Mouse (Mus musculus) small intestine, adult 2 months (tissue): ENCODE measurements at regions not wholly inside any gene's neighbourhood (a gene's known extent, or its start where the extent isn't known, plus 50 kb on each side); places are given as distances from the start of the nearest gene placed in this dataset.

Experiments
- H3K27ac ChIP-seq: fragments of 200-500 bp; 2 replicates; pipeline ENCODE4 v1.5.1; 2012; ENCODE audit warnings: low read depth, low read length, control low read depth, inconsistent platforms; ENCODE audit not compliant: insufficient read depth
- H3K27me3 ChIP-seq: fragments of 200-500 bp; 2 replicates; pipeline ENCODE4 v1.6.1; 2012; ENCODE audit warnings: mild to moderate bottlenecking, moderate library complexity, low read length, inconsistent platforms; ENCODE audit not compliant: control insufficient read depth, insufficient read depth
- H3K36me3 ChIP-seq: fragments of 200-500 bp; 2 replicates; pipeline ENCODE4 v1.6.1; 2012; ENCODE audit warnings: mild to moderate bottlenecking, low read length, control low read depth, inconsistent platforms; ENCODE audit not compliant: control insufficient read depth, insufficient read depth
- H3K4me1 ChIP-seq: fragments of 200-500 bp; 2 replicates; pipeline ENCODE4 v1.6.1; 2012; ENCODE audit warnings: low read length, inconsistent platforms, mixed read lengths; ENCODE audit not compliant: control insufficient read depth, insufficient read depth, insufficient read length
- H3K4me3 ChIP-seq: fragments of 200-500 bp; 2 replicates; pipeline ENCODE4 v1.5.1; 2012; ENCODE audit warnings: low read depth, mild to moderate bottlenecking, control low read depth, inconsistent platforms, low read length, moderate library complexity
- CTCF ChIP-seq: fragments of 200-500 bp; IDR thresholded peaks from 2 replicates; pipeline ENCODE4 v1.5.1; 2012; ENCODE audit warnings: low read depth, mild to moderate bottlenecking, control low read depth, inconsistent platforms, low read length, moderate library complexity, mixed read lengths; ENCODE audit not compliant: insufficient replicate concordance, insufficient read length; ENCODE audit errors: extremely low read depth
- POLR2A ChIP-seq: fragments of 200-500 bp; IDR thresholded peaks from 2 replicates; pipeline ENCODE4 v1.6.1; 2012; ENCODE audit warnings: low read depth, mild to moderate bottlenecking, control low read depth, inconsistent platforms, low read length, moderate library complexity
- whole genome bisulfite sequencing: fragments of 180-500 bp; shearing (Covaris S2); methylation state at CpG from one replicate; pipeline ENCODE4 v1.1.7; 2018; 5-methylcytosine and 5-hydroxymethylcytosine counted together

DNA sequence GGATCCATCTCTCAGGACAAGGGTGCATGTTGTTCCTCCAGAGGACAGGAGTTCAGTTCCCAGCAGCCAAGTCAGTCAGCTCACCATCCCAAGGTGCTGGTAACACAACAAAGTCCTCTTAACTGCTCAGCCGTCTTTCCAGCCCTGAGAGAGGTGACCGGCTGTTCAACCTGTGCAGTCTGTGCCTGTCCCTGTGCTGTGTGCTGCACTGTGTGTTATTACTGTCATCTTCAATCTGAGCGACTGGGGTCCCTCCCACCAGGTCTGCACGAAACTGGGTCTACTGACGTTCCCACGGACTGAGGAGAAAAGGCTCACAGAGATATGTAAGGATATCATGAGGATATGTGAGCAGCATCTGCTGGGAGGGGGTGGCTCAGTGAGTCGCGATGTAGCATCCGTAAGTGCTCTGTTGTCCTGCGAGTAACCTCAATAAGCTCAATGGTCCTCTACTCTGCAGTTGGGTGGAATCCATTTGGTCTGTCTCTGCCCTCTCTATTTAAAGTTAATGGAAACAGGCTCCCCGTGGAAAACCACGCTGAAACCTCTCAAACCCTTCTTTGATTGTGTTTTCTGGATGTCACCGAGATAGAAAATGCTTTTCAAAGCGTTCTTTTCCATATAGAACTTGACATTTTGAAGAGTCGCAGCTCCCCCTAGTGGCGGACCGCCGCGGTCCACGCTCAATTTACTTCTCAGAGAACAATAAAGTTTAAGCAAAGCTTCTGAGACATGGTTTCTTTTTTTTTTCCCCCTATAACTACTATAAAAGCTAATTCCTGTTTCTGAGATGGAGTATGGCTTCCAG is 87.1 kb upstream of the Intu start:
- Histone ChIP-seq H3K4me3 (no peak overlapping the region), H3K4me1 (no peaks in the 10 kb centered on the region), H3K36me3 (no peaks in the 10 kb centered on the region), H3K27ac (no peak overlapping the region), H3K27me3 (no peaks in the 10 kb centered on the region)
- TF ChIP-seq CTCF (peak; percentile 90; the same call in 1 of the 2 replicates), POLR2A (no peak)
- 42% methylated on average over 20 of the region's 20 CpGs for WGBS

DNA sequence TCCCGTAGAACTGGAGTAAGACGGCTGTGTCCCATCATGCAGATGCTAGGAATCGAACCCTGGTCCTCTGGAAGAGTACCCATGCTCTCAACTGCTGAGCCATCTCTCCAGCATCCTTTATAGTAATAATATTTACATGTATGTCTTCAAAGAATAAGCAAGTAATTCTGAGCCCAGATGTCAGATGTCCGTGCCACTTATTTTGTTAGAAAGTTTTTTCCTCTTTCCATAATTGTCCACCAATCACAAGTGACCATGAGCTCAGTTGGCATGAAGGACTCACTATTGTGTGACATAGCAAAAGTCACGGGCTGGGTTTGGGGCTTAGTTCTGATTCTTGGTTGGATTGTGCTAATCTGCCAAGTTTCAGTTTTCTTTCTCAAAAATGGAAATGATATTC is 78.1 kb upstream of the Intu start:
- Histone ChIP-seq H3K4me1 (no peaks in the 10 kb centered on the region), H3K4me3 (no peak overlapping the region), H3K27me3 (no peaks in the 10 kb centered on the region), H3K27ac (no peak overlapping the region), H3K36me3 (no peaks in the 10 kb centered on the region)
- TF ChIP-seq POLR2A = no peak
- TF ChIP-seq CTCF = no peak
- WGBS = 77% methylated on average over 5 of the region's 5 CpGs

DNA sequence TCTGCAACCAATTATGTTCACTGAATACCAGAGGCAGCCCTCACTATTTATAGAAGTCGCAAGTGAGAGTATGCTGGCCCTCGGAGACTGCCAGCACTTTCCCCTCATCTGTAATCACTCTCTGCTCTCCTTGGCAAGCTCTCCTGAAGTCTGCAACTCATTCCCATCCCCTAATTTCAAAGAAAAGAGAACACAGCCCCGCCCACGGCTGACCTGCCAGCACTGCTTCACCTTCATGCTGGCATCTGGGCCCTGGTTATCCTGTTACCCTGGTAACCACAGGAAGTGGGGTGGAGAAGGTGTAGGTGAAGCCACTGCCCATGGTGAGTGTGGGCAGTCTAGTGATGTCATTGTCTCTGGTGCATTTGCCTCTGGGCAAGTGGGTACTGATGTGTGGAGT is 77.5 kb upstream of the Intu start:
- TF ChIP-seq CTCF (no peak), POLR2A (no peak)
- Histone ChIP-seq H3K27me3 (no peaks in the 10 kb centered on the region), H3K27ac (no peak overlapping the region), H3K36me3 (no peaks in the 10 kb centered on the region), H3K4me3 (no peak overlapping the region), H3K4me1 (no peaks in the 10 kb centered on the region)
- WGBS = 43% methylated on average over 4 of the region's 4 CpGs

DNA sequence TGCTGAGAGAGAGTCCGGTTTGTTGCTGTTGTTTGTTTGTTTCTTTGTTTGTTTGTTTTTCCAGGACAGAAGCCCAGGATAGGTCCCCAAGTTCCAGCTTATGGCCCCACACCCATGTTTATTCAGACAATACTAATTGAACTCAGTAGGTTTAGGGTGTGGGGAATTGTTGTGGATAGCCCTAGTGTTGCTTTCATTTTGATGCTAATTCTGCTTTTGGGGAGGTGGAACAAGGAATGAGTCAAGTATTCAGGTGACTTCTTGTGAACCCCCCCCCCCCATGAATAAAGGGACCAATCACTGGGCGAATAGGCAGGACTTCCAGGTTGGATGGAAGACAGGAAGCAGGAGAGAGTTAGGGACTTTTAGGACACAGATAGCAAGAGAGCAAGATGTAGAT is 75.0 kb upstream of the Intu start:
- no peak overlapping the region for H3K27ac ChIP-seq
- WGBS = 83% methylated on average over 2 of the region's 2 CpGs
- no peaks in the 10 kb centered on the region for H3K27me3 ChIP-seq
- TF ChIP-seq CTCF (no peak), POLR2A (no peak)
- no peaks in the 10 kb centered on the region for H3K36me3 ChIP-seq
- no peaks in the 10 kb centered on the region for H3K4me1 ChIP-seq
- no peak overlapping the region for H3K4me3 ChIP-seq

DNA sequence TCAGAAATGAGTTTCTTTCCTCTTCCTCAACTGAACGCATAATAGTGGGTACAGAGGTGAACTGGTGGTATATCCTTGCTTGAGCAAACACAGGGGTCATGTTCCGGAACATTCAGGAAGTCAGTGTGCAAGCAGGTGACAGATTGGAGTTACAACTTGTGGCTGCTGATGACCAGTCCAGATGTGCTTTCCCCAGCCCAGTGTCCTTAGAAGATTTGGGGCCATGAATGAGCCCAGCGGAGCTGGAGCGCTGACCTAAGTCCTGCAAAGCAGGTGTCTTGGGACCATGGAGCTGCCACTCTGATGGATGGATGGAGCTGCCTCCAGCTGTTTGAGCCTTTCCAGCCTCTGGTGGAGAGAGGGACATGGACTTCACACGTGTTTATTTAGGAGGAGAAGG is 72.6 kb upstream of the Intu start:
- H3K27ac ChIP-seq = no peak overlapping the region
- H3K36me3 ChIP-seq = no peaks in the 10 kb centered on the region
- no peaks in the 10 kb centered on the region for H3K4me1 ChIP-seq
- no peaks in the 10 kb centered on the region for H3K27me3 ChIP-seq
- WGBS = 74% methylated on average over 5 of the region's 5 CpGs
- H3K4me3 ChIP-seq = no peak overlapping the region
- TF ChIP-seq POLR2A (no peak), CTCF (no peak)

DNA sequence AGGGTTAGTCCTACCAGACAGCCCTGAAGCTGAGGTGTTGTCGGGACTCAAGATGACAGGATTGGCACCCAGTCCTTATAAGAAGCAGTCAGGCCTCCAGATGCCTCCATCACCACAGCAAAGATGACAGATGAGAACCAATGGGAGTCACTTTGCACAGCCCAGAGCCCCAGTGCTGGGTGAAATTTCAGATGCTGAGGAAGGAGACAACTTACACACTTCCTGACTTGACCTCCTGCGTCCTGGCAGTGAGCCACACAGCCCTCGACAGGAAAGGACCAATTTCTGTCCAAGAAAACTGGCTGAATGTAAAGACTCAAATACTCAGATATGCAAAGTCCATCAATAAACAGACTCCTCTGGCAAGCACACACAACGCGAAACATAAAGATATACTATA is 67.6 kb upstream of the Intu start:
- Histone ChIP-seq H3K4me1 (no peaks in the 10 kb centered on the region), H3K27me3 (no peaks in the 10 kb centered on the region), H3K27ac (no peak overlapping the region), H3K36me3 (no peaks in the 10 kb centered on the region), H3K4me3 (no peak overlapping the region)
- no peak for TF ChIP-seq CTCF
- no peak for TF ChIP-seq POLR2A
- WGBS = 64% methylated on average over 5 of the region's 5 CpGs

DNA sequence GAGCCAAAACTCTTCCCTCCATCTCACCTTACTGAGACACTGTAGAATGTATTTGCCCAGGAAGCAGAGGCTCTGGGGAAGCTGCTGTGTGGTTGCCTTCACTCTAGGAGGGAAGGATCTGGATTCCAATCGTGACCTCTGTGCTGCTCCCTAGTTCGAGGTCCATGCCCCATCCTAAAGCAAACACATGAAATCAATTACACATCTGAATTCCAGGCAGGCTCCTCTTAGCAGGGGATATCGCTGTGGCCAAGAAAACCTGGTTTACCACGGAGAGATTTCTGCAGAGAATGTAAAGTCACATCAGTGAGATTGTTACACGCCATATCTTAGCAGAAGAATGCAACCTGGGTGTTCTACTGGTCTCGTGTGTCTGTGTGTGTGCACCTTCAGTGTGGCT is 61.0 kb upstream of the Intu start:
- H3K27me3 ChIP-seq = no peaks in the 10 kb centered on the region

DNA sequence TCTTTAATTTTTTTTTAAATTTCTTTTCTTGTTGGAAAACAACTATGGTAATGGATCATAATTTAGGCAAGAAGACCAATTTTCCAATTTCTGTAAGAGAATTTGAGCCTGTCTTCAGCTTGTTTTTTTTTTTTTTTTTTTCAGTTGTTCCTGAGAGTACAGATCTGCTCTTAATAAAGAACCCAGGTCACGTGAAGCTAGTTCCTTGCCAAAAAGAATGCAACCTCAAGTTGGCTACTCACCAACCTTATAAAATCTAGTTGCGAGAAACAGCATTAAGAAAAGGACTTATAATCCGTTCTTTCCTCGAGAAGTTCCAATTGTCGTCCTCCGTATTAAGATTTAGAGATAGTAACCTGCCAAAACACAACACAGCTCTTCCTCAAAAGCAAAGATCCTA is 58.3 kb upstream of the Intu start:
- Histone ChIP-seq H3K4me3 (no peak overlapping the region), H3K27me3 (no peaks in the 10 kb centered on the region), H3K36me3 (no peaks in the 10 kb centered on the region), H3K4me1 (no peaks in the 10 kb centered on the region), H3K27ac (no peak overlapping the region)
- TF ChIP-seq POLR2A (no peak), CTCF (no peak)
- WGBS = 93% methylated on average over 6 of the region's 6 CpGs

More for the DNA sequence above, 61.0 kb upstream of the Intu start:
- 50% methylated on average over 6 of the region's 6 CpGs for WGBS
- no peak for TF ChIP-seq POLR2A
- no peak for TF ChIP-seq CTCF
- Histone ChIP-seq H3K27ac (no peak overlapping the region), H3K4me1 (no peaks in the 10 kb centered on the region), H3K36me3 (no peaks in the 10 kb centered on the region), H3K4me3 (no peak overlapping the region)
